Mouse (Mus musculus) brain, embryonic 14.5 days (tissue): ENCODE results near the gene Krt26.

Experiments
- CTCF ChIP-seq: fragments of 200-500 bp; IDR thresholded peaks from 2 replicates; pipeline ENCODE4 v1.5.1; 2012; ENCODE audit warnings: inconsistent platforms, mild to moderate bottlenecking, moderate library complexity, borderline replicate concordance; ENCODE audit not compliant: insufficient read depth, insufficient read length; ENCODE audit errors: extremely low read depth
- POLR2A ChIP-seq: fragments of 200-500 bp; IDR thresholded peaks from 2 replicates; pipeline ENCODE4 v1.6.1; 2012; ENCODE audit warnings: mild to moderate bottlenecking, inconsistent platforms, borderline replicate concordance; ENCODE audit not compliant: poor library complexity, insufficient read depth, insufficient read length, severe bottlenecking; ENCODE audit errors: extremely low read depth

- TF ChIP-seq CTCF: peak; percentile 87
- TF ChIP-seq POLR2A: no peak
Measured at GRCm38 (mm10) chr11:99379568-99379967, 41.8 kb upstream of the Krt26 start.
